Mouse (Mus musculus): ENCODE results near the gene Dhx38. TPM values are rescaled to one million over a fixed set of nuclear protein-coding genes. Genes with fewer than 3 reads are reported as not detected.

Dhx38 gene
- polyA plus RNA-seq, 1 experiment from 2014 or later, result 24.8 TPM

GRCm38 (mm10) chr8:109590901-109591300 lies 25.2 kb upstream of the Dhx38 start:
- Histone ChIP-seq H3K4me1 (no peaks in the 10 kb centered on the region), H3K4me3 (no peak overlapping the region), H3K4me2 (no peak overlapping the region), H3K27me3 (no peaks in the 10 kb centered on the region), H3K9ac (no peak overlapping the region), H3K36me3 (peaks cover 25% of the 10 kb centered on the region), H3K9me3 (no peaks in the 10 kb centered on the region), H3K27ac (no peak overlapping the region)
- no peak for ATAC-seq (ENCODE audit: borderline replicate concordance, extremely low read depth, low FRiP score, low TSS enrichment)
- WGBS, result 84% methylated on average over 9 of the region's 9 CpGs

- peak; percentile 88 for ATAC-seq (ENCODE audit: borderline replicate concordance, extremely low read depth, low FRiP score, low TSS enrichment)
- Histone ChIP-seq H3K4me1 (no peaks in the 10 kb centered on the region), H3K4me2 (peak overlapping the region; percentile 0; the same call in 1 of the 2 replicates), H3K36me3 (0 out of 2 replicates have a peak, but pooled peaks cover under 1% of the 10 kb centered on the region), H3K4me3 (no peak overlapping the region), H3K27ac (peak overlapping the region; percentile 90), H3K27me3 (no peaks in the 10 kb centered on the region), H3K9me3 (no peaks in the 10 kb centered on the region), H3K9ac (no peak overlapping the region)
- 44% methylated on average over 7 of the region's 7 CpGs for WGBS
Observed at GRCm38 (mm10) chr8:109586972-109587504, 21.4 kb upstream of the Dhx38 start.

GRCm38 (mm10) chr8:109585652-109586051 lies 20.0 kb upstream of the Dhx38 start:
- H3K27ac ChIP-seq, result no peak overlapping the region

GRCm38 (mm10) chr8:109584830-109585229 lies 19.2 kb upstream of the Dhx38 start:
- no peak overlapping the region for H3K27ac ChIP-seq
- H3K4me1 ChIP-seq, result no peaks in the 10 kb centered on the region
- WGBS, result 58% methylated on average over 3 of the region's 3 CpGs
- no peak overlapping the region for H3K9ac ChIP-seq
- H3K27me3 ChIP-seq, result no peaks in the 10 kb centered on the region
- no peak overlapping the region for H3K4me3 ChIP-seq
- no peaks in the 10 kb centered on the region for H3K9me3 ChIP-seq
- no peak for ATAC-seq (ENCODE audit: borderline replicate concordance, extremely low read depth, low FRiP score, low TSS enrichment)
- no peak overlapping the region for H3K4me2 ChIP-seq
- no peaks in the 10 kb centered on the region for H3K36me3 ChIP-seq

More at GRCm38 (mm10) chr8:109585652-109586051, 20.0 kb upstream of the Dhx38 start:
- no peak for ATAC-seq (ENCODE audit: borderline replicate concordance, extremely low read depth, low FRiP score, low TSS enrichment)
- no peaks in the 10 kb centered on the region for H3K4me1 ChIP-seq
- H3K36me3 ChIP-seq, result no peaks in the 10 kb centered on the region
- no peaks in the 10 kb centered on the region for H3K27me3 ChIP-seq
- no peak overlapping the region for H3K9ac ChIP-seq
- no peaks in the 10 kb centered on the region for H3K9me3 ChIP-seq
- H3K4me2 ChIP-seq, result no peak overlapping the region
- no peak overlapping the region for H3K4me3 ChIP-seq

- no peaks in the 10 kb centered on the region for H3K36me3 ChIP-seq
- no peaks in the 10 kb centered on the region for H3K9me3 ChIP-seq
- no peaks in the 10 kb centered on the region for H3K27me3 ChIP-seq
- no peaks in the 10 kb centered on the region for H3K4me1 ChIP-seq
- H3K27ac ChIP-seq, result no peak overlapping the region
- no peak overlapping the region for H3K9ac ChIP-seq
- no peak for ATAC-seq (ENCODE audit: borderline replicate concordance, extremely low read depth, low FRiP score, low TSS enrichment)
- H3K4me3 ChIP-seq, result no peak overlapping the region
- WGBS, result 74% methylated on average over 4 of the region's 4 CpGs
- H3K4me2 ChIP-seq, result no peak overlapping the region
Observed at GRCm38 (mm10) chr8:109584293-109584692, 18.6 kb upstream of the Dhx38 start.

- 47% methylated on average over 8 of the region's 8 CpGs for WGBS
- Histone ChIP-seq H3K4me3 (no peak within 1 kb of the TSS), H3K4me1 (no peaks in the 10 kb centered on the region), H3K9me3 (no peaks in the 10 kb centered on the region), H3K9ac (no peak within 1 kb of the TSS), H3K36me3 (no peaks in the 10 kb centered on the region), H3K27ac (peak within 1 kb of the TSS; percentile 29; the same call in 1 of the 2 replicates), H3K27me3 (no peaks in the 10 kb centered on the region), H3K4me2 (no peak within 1 kb of the TSS)
- ATAC-seq (ENCODE audit: borderline replicate concordance, extremely low read depth, low FRiP score, low TSS enrichment), result no peak
Observed at GRCm38 (mm10) chr8:109578900-109579301, 13.2 kb upstream of the Dhx38 start, which contains the start of gene Hp. Gene Hp (minus strand): TSS chr8:109579172.

GRCm38 (mm10) chr8:109576311-109576710 lies 10.7 kb upstream of the Dhx38 start:
- H3K4me2 ChIP-seq, result no peak overlapping the region
- H3K9me3 ChIP-seq, result no peaks in the 10 kb centered on the region
- WGBS, result 72% methylated on average over 4 of the region's 4 CpGs
- no peak overlapping the region for H3K9ac ChIP-seq
- no peak for ATAC-seq (ENCODE audit: borderline replicate concordance, extremely low read depth, low FRiP score, low TSS enrichment)
- no peaks in the 10 kb centered on the region for H3K27me3 ChIP-seq
- H3K4me3 ChIP-seq, result no peak overlapping the region
- no peaks in the 10 kb centered on the region for H3K4me1 ChIP-seq
- H3K36me3 ChIP-seq, result no peaks in the 10 kb centered on the region
- H3K27ac ChIP-seq, result no peak overlapping the region

- Histone ChIP-seq H3K4me2 (no peak overlapping the region), H3K36me3 (peaks cover 12% of the 10 kb centered on the region; the same call in 1 of the 2 replicates), H3K4me1 (peaks cover 8% of the 10 kb centered on the region; the same call in 1 of the 2 replicates), H3K9ac (no peak overlapping the region), H3K4me3 (no peak overlapping the region), H3K27me3 (no peaks in the 10 kb centered on the region), H3K27ac (no peak overlapping the region), H3K9me3 (no peaks in the 10 kb centered on the region)
- 84% methylated on average over 12 of the region's 12 CpGs for WGBS
- no peak for ATAC-seq (ENCODE audit: borderline replicate concordance, extremely low read depth, low FRiP score, low TSS enrichment)
Observed at GRCm38 (mm10) chr8:109571139-109571538, 5.5 kb upstream of the Dhx38 start.

GRCm38 (mm10) chr8:109564766-109565165 lies 895 bp downstream of the Dhx38 start:
- ATAC-seq (ENCODE audit: borderline replicate concordance, extremely low read depth, low FRiP score, low TSS enrichment), result no peak
- Histone ChIP-seq H3K27me3 (no peaks in the 10 kb centered on the region), H3K36me3 (peaks cover 35% of the 10 kb centered on the region), H3K4me3 (peak overlapping the region; percentile 81), H3K9ac (peak overlapping the region; percentile 95), H3K27ac (0 out of 2 replicates have a peak overlapping the region, but pooled peaks have one; percentile 91), H3K4me2 (peak overlapping the region; percentile 80), H3K4me1 (peaks cover 23% of the 10 kb centered on the region), H3K9me3 (no peaks in the 10 kb centered on the region)
- WGBS, result 2% methylated on average over 10 of the region's 10 CpGs

- Histone ChIP-seq H3K4me2 (no peak overlapping the region; the same call in 1 of the 2 replicates), H3K9me3 (no peaks in the 10 kb centered on the region), H3K9ac (no peak overlapping the region), H3K4me3 (no peak overlapping the region), H3K27me3 (no peaks in the 10 kb centered on the region), H3K27ac (no peak overlapping the region), H3K36me3 (peaks cover 40% of the 10 kb centered on the region), H3K4me1 (peaks cover 23% of the 10 kb centered on the region)
- no peak for ATAC-seq (ENCODE audit: borderline replicate concordance, extremely low read depth, low FRiP score, low TSS enrichment)
- 80% methylated on average over 2 of the region's 2 CpGs for WGBS
Observed at GRCm38 (mm10) chr8:109563881-109564280, 1.8 kb downstream of the Dhx38 start.

GRCm38 (mm10) chr8:109551663-109552062 lies 14.0 kb downstream of the Dhx38 start:
- no peaks in the 10 kb centered on the region for H3K9me3 ChIP-seq
- H3K9ac ChIP-seq, result no peak overlapping the region
- WGBS, result 34% methylated on average over 3 of the region's 3 CpGs
- H3K4me1 ChIP-seq, result no peaks in the 10 kb centered on the region
- H3K27ac ChIP-seq, result no peak overlapping the region
- no peak overlapping the region for H3K4me2 ChIP-seq
- no peak for ATAC-seq (ENCODE audit: borderline replicate concordance, extremely low read depth, low FRiP score, low TSS enrichment)
- H3K27me3 ChIP-seq, result no peaks in the 10 kb centered on the region
- no peak overlapping the region for H3K4me3 ChIP-seq
- peaks cover 99% of the 10 kb centered on the region for H3K36me3 ChIP-seq

GRCm38 (mm10) chr8:109544049-109544448 lies 21.6 kb downstream of the Dhx38 start:
- no peak overlapping the region for H3K27ac ChIP-seq

More at GRCm38 (mm10) chr8:109544049-109544448, 21.6 kb downstream of the Dhx38 start:
- H3K4me3 ChIP-seq, result no peak overlapping the region
- H3K27me3 ChIP-seq, result no peaks in the 10 kb centered on the region
- 44% methylated on average over 3 of the region's 3 CpGs for WGBS
- no peaks in the 10 kb centered on the region for H3K4me1 ChIP-seq
- no peak for ATAC-seq (ENCODE audit: borderline replicate concordance, extremely low read depth, low FRiP score, low TSS enrichment)
- no peak overlapping the region for H3K9ac ChIP-seq
- H3K4me2 ChIP-seq, result no peak overlapping the region
- no peaks in the 10 kb centered on the region for H3K9me3 ChIP-seq
- peaks cover 26% of the 10 kb centered on the region for H3K36me3 ChIP-seq
